Mouse (Mus musculus) B cell, adult 62 days (primary cell): ENCODE measurements around the gene Nxn. TPM values are rescaled to one million over a fixed set of nuclear protein-coding genes. Genes with fewer than 3 reads are reported as not detected.

Experiments used
- total RNA-seq: library from RNA; stranded (reverse); gene quantifications from 4 replicates; pipeline ENCODE4 v1.2.4, GENCODE M21; 2023

The Nxn gene
- 4.0 to 5.4 TPM (median 5.0 TPM) in 4 replicates for total RNA-seq

GRCm38 (mm10) chr11:76398798-76399586, at the start of gene Nxn:
Nxn (minus strand) TSS chr11:76399140.

GRCm38 (mm10) chr11:76406702-76407583, 8.0 kb upstream of the Nxn start, which contains the start of gene Timm22:
Timm22 (plus strand) TSS chr11:76406952.

GRCm38 (mm10) chr11:76242901-76243810, 155.8 kb downstream of the Nxn start, which contains the start of the genes Mrm3 and Glod4:
Mrm3 (plus strand) TSS chr11:76243715.
Glod4 (minus strand) TSS chr11:76243725.

GRCm38 (mm10) chr11:76217390-76217800, 181.5 kb downstream of the Nxn start, which contains the start of the genes Dbil5 and Gemin4:
Dbil5 (plus strand) TSS chr11:76217608.
Gemin4 (minus strand) TSS chr11:76217664.

Other genes with a start within 250 kb of the Nxn start
- gene Vps53, start 219.5 kb downstream of the Nxn start, total RNA-seq: 44.3 to 48.5 TPM (median 47.6 TPM) in 4 replicates
- gene Fam57a, start 219.5 kb downstream of the Nxn start, total RNA-seq: 1.9 to 5.1 TPM (median 2.5 TPM) in 4 replicates
- gene Dbil5, start 181.5 kb downstream of the Nxn start, total RNA-seq: 2.6 TPM in 1 of 4 replicates, not detected in the others
- gene Gemin4, start 181.5 kb downstream of the Nxn start, total RNA-seq: 6.2 to 9.9 TPM (median 7.1 TPM) in 4 replicates
- gene Mrm3, start 155.4 kb downstream of the Nxn start, total RNA-seq: 12.4 to 14.3 TPM (median 13.8 TPM) in 4 replicates
- 25.7 to 33.2 TPM (median 29.8 TPM) in 4 replicates for gene Glod4, start 155.4 kb downstream of the Nxn start, total RNA-seq
- 14.1 to 25.9 TPM (median 22.0 TPM) in 4 replicates for gene Timm22, start 7.8 kb upstream of the Nxn start, total RNA-seq
- gene Abr, start 223.2 kb upstream of the Nxn start, total RNA-seq: 23.6 to 30.3 TPM (median 27.0 TPM) in 4 replicates